Mouse (Mus musculus) liver, adult 2 months (tissue): ENCODE data around the gene Izumo2.

Experiments used
- CTCF ChIP-seq: fragments of 200-500 bp; IDR thresholded peaks from 2 replicates; pipeline ENCODE4 v1.5.1; 2011; ENCODE audit warnings: low read depth, low read length, control low read depth
- POLR2A ChIP-seq: fragments of 200-500 bp; IDR thresholded peaks from 2 replicates; pipeline ENCODE4 v1.6.1; 2011; ENCODE audit warnings: low read length, control low read depth; ENCODE audit not compliant: insufficient read depth; ENCODE audit errors: extremely low read depth

DNA sequence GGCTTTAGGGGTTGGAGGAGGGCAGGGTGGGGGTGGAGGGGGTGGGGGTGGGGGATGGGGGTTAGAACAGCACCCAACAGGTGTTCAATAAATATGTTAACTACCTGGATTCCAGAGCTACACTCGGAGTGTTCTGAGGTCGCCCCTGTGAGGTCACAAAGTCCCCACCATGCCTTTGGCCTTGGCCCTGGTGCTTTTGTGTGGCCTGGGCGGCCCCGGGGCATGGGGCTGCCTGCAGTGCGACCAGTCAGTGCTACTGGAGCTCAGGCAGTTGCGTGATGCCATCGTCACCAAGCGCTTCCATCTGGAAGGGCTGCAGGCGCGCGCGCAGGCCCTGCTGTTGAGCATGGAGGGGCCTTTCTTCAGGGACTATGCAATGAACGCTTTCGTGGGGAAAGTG, at the start of gene Izumo2:
- no peak for TF ChIP-seq CTCF
- TF ChIP-seq POLR2A: no peak
